Mouse (Mus musculus): ENCODE data around the gene Ank3.

- TF ChIP-seq CTCF (IDR thresholded peaks at IDR 0.05; ENCODE audit: extremely low read depth, insufficient read length, insufficient replicate concordance, low read depth, low read length) (no peak), POLR2A (IDR thresholded peaks at IDR 0.05; ENCODE audit: low read depth, low read length) (no peak)
Measured at GRCm38 (mm10) chr10:69785692-69786091, 387.1 kb downstream of the Ank3 start.
